Mouse (Mus musculus): Measurements from ENCODE around the gene Mrfap1.
A peak's percentile ranks its signal among the peaks of the same experiment; 100 is the strongest.

The Mrfap1 gene

GRCm38 (mm10) chr5:36786052-36786451 is 10.5 kb downstream of the Mrfap1 start:
- DNase-seq (ENCODE audit: low read depth, low spot score), result no peak

GRCm38 (mm10) chr5:36779512-36779911 is 17.1 kb downstream of the Mrfap1 start:
- no peak for DNase-seq (ENCODE audit: low read depth, low spot score)

DNA sequence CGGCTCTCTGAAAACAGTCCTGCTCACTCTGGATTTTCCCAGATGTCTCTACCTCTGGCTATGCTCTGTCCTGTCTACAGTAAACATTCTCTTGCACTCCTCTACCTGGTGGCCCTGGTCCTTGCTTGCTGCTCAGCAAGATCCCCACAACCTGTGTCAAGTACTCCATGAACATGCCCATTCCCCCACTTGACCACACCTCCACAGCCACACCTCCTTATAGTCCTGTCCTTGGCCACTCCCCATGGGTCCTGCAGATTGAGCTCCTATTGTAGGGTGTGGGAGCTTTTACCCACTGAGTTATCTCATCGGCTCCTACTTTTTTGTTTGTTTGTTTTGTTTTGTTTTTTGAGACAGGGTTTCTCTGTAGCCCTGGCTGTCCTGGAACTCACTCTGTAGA is 17.7 kb downstream of the Mrfap1 start:
- DNase-seq (ENCODE audit: low read depth, low spot score), result no peak

GRCm38 (mm10) chr5:36777186-36777585 is 19.4 kb downstream of the Mrfap1 start:
- DNase-seq (ENCODE audit: low read depth, low spot score), result no peak

DNA sequence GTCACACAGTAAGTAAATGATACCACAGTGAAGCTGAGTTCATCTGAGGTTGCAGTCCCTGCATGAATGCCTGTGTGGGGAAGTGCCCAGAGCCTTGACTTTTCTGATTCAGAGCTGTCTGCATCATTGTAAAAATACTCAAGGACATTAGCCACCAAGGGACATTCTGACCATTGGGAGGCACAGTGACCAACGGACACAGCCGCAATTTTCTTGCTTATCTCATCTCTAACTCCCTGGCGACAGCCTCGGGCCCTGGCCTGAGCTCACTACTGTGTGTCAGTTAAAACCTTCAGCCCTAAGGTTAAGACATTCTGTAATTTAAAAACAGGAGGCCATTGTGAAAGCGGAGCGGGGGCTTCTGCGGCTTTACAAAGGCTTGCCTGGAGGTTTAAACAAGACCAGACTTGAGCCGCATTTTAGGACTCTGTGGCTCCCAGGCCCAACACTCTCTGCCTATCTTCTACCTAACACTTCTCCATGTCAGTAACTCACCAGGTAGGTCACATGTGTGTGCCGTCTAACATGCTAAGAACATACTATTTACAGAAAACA is 20.5 kb downstream of the Mrfap1 start:
- DNase-seq (ENCODE audit: low read depth, low spot score), result no peak

DNA sequence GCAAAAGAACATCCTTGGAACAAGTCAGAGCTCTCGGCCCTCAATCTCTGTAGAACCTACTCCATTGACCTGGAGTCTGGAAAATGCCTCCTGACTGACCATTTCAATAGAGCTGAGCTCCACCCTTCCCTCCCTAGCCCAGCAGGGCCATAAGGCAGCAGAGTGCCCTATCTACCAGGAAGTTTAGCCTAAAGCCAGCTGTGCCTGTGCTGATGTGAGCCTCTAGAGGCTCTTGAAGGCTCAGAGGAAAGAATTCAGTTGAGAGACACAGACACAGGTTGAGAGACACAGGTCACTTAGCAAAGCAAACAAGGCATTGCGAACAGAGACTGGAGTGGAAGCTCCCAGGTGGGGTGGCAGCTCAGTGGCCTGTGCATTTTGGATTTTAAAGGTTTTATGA is 21.3 kb downstream of the Mrfap1 start:
- DNase-seq (ENCODE audit: low read depth, low spot score), result no peak

- DNase-seq (ENCODE audit: low read depth, low spot score), result no peak
These were observed 24.0 kb downstream of the Mrfap1 start for GRCm38 (mm10) chr5:36772586-36772985.

DNA sequence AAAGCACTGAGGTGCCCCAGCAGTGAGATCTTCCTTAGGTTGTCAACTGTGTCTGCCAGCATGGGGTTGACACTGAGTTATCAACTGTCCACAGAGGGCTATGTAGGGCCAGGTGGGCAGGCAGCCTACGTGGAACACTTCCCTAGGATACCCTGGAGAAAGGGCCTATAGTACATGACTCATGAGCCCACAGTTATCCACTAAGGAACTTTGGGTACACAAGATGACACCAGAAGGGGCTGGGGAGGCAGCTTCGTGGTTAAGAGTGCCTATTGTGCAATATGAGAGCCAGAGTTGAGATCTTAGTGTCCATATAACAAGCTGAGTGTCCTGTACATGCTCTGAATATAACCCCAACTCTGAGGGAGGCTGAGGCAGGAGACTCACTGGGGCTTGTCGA is 27.0 kb downstream of the Mrfap1 start:
- DNase-seq (ENCODE audit: low read depth, low spot score), result no peak

GRCm38 (mm10) chr5:36766958-36767703 is 29.4 kb downstream of the Mrfap1 start:
- DNase-seq (ENCODE audit: low read depth, low spot score), result no peak

DNA sequence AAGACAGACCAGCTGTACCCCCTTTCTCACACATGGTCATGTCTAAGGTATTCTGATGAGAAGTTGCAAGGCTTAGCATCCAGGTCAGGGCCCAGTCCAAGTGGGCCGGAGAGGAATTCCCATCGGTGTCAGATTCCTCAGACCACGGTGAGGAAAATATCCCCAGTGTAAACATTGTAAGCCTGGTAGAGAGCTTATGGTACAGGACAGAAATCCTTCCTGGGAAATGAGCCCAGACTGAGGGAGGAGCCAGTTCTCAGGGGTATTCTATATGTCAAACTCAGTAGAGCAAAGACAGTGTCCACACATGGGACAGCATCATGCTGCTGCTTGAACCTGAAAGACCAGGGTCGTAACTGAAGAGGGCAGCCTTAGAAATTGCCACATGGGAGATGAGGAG is 36.7 kb downstream of the Mrfap1 start:
- no peak for DNase-seq (ENCODE audit: low read depth, low spot score)

- no peak for DNase-seq (ENCODE audit: low read depth, low spot score)
These were observed 39.5 kb downstream of the Mrfap1 start for GRCm38 (mm10) chr5:36757033-36757432.

DNA sequence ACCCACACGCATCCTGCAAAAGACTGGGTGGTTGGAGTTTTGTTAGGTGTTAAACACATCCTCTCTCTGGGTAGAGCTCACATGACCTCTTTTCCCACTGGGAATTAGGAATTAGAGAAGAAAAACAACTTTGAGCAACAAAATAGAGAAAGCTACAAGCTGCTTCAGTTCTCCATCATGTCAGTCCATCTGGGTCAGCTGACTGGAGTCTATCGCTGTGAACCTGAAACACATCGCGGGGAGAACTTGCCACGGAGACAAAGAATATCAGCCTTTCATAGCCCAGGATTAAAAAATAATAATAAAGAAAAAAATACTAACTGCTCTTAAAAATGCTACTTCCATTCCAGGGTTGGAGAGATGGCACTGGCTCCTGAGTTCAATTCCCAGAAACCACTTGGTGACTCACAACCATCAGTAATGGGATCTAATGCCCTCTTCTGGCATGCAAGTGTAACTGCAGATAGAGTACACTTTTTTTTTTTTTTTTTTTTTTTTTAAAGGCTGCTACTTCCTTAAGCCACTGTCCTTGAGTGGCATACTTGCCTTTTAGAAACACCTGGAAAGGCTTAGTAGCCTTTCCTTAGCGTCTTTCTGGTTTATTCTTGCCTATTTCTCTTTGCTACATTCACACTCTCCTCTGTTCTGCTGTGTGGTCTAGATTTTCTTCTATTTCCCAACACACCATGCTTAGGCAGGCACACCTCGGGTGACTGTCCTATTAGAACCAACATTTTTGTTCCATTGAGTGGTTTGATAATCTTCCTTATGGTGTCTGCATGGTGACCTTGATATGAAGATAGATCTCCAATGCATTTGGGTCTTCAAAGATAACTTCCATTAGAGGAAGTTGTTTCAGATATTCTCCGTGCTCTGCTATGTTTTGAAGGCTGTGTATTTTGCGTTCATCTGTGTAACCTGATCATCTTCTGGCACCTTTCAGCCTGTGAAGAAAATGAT is 46.2 kb downstream of the Mrfap1 start:
- DNase-seq (ENCODE audit: low read depth, low spot score), result no peak

GRCm38 (mm10) chr5:36748536-36749061 is 48.0 kb downstream of the Mrfap1 start, which contains the start of gene Bloc1s4:
Gene Bloc1s4 (minus strand): TSS chr5:36748650.
- peak; percentile 91 for DNase-seq (ENCODE audit: low read depth, low spot score)

GRCm38 (mm10) chr5:36747794-36748535 is 48.6 kb downstream of the Mrfap1 start:
- DNase-seq (ENCODE audit: low read depth, low spot score), result no peak

GRCm38 (mm10) chr5:36747071-36747470 is 49.5 kb downstream of the Mrfap1 start:
- DNase-seq (ENCODE audit: low read depth, low spot score), result no peak
